Mouse (Mus musculus): ENCODE results near the gene Coro6. TPM values are rescaled to one million over a fixed set of nuclear protein-coding genes. Genes with fewer than 3 reads are reported as not detected.

Gene Coro6
- polyA plus RNA-seq, 1 experiment: 7.9 TPM

DNA sequence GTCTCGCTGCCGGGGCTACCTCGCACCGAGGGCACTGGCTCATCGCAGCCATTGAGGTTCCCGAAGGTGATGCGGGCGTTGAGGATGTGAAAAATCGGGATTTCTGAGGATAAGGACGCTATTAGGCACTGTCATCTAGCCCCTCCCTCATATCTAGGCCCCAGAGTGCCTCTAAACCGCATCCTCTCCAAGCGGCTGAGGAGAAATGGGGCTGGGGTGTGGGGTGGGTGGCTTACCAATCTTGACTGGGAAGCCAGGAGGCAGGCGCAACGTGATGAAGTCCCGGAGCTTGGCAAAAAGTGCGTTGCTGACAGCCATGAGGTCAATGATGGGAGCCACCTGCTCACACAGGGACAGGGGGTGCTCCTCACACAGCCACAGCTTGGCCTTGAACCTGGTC, 10.6 kb downstream of the Coro6 start:
- TF ChIP-seq CTCF (conservative IDR thresholded peaks at IDR 0.05; ENCODE audit: insufficient read depth, insufficient read length, low read depth, low read length): no peak
- no peak for TF ChIP-seq POLR2A (IDR thresholded peaks at IDR 0.05; ENCODE audit: low read depth, low read length)
- no peak for DNase-seq
- H3K27ac ChIP-seq (ENCODE audit: insufficient read depth, low read depth, low read length): no peak overlapping the region
- no peaks in the 10 kb centered on the region for H3K36me3 ChIP-seq (ENCODE audit: control insufficient read depth, insufficient read depth, low read length)
- H3K4me1 ChIP-seq (ENCODE audit: control insufficient read depth, insufficient read depth, low read length): no peaks in the 10 kb centered on the region
- 94% methylated on average over 16 of the region's 16 CpGs for WGBS
- no peak overlapping the region for H3K4me3 ChIP-seq (ENCODE audit: insufficient read depth, low read depth, low read length)
- no peaks in the 10 kb centered on the region for H3K27me3 ChIP-seq (replicated peaks; ENCODE audit: control insufficient read depth, insufficient read depth, low read length)

DNA sequence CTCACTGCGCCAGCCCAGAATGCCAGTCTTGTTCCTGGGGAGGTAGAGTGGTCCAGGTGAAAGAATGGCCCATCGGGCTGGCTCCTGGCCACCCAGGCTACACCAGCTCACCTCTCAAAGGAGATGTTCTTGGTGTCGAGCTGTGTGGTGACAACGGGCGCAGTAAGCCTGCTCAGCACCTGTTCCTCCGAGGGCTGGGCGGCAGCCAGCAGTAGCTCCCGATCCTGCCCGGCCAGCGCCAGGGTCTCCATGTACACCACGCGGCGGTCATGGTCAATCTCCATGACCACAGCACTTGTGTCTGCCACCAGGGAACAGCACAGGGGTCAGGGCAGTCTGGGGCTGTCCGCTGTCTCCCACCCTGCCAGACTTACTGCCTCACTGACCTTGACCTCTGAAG, 14.0 kb downstream of the Coro6 start:
- peak overlapping the region; percentile 87; the same call in 1 of the 2 replicates for H3K27ac ChIP-seq (ENCODE audit: insufficient read depth, low read depth, low read length)
- no peaks in the 10 kb centered on the region for H3K27me3 ChIP-seq (replicated peaks; ENCODE audit: control insufficient read depth, insufficient read depth, low read length)
- WGBS: 60% methylated on average over 14 of the region's 14 CpGs
- no peaks in the 10 kb centered on the region for H3K36me3 ChIP-seq (ENCODE audit: control insufficient read depth, insufficient read depth, low read length)
- no peak for DNase-seq
- no peak overlapping the region for H3K4me3 ChIP-seq (ENCODE audit: insufficient read depth, low read depth, low read length)
- no peaks in the 10 kb centered on the region for H3K4me1 ChIP-seq (ENCODE audit: control insufficient read depth, insufficient read depth, low read length)
- TF ChIP-seq POLR2A (IDR thresholded peaks at IDR 0.05; ENCODE audit: low read depth, low read length): no peak
- TF ChIP-seq CTCF (conservative IDR thresholded peaks at IDR 0.05; ENCODE audit: insufficient read depth, insufficient read length, low read depth, low read length): no peak

DNA sequence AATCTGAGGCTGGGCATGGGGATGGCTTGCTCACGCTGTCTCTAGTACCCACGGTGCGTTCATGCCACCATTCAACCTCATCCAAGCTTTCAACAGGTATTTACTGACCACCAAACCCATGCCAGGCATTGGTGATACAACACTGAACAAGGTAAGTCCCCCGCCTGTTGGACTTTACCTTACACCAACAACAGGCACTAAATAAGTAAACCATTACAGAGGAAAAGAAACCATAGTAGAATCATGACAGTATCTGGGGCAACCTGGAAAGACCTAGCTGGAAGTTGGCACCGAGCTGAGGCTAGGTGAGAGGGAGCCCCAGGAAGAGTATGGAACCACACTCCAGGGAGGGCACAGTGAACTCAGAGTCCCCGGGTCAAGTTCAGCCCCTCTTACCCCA, 14.7 kb downstream of the Coro6 start:
- no peaks in the 10 kb centered on the region for H3K4me1 ChIP-seq (ENCODE audit: control insufficient read depth, insufficient read depth, low read length)
- H3K36me3 ChIP-seq (ENCODE audit: control insufficient read depth, insufficient read depth, low read length): no peaks in the 10 kb centered on the region
- DNase-seq: peak; percentile 63
- H3K27me3 ChIP-seq (replicated peaks; ENCODE audit: control insufficient read depth, insufficient read depth, low read length): no peaks in the 10 kb centered on the region
- peak overlapping the region; percentile 87 for H3K27ac ChIP-seq (ENCODE audit: insufficient read depth, low read depth, low read length)
- WGBS: 57% methylated on average over 6 of the region's 6 CpGs
- TF ChIP-seq POLR2A (IDR thresholded peaks at IDR 0.05; ENCODE audit: low read depth, low read length): no peak
- TF ChIP-seq CTCF (conservative IDR thresholded peaks at IDR 0.05; ENCODE audit: insufficient read depth, insufficient read length, low read depth, low read length): no peak
- peak overlapping the region; percentile 14; the same call in 1 of the 2 replicates for H3K4me3 ChIP-seq (ENCODE audit: insufficient read depth, low read depth, low read length)

DNA sequence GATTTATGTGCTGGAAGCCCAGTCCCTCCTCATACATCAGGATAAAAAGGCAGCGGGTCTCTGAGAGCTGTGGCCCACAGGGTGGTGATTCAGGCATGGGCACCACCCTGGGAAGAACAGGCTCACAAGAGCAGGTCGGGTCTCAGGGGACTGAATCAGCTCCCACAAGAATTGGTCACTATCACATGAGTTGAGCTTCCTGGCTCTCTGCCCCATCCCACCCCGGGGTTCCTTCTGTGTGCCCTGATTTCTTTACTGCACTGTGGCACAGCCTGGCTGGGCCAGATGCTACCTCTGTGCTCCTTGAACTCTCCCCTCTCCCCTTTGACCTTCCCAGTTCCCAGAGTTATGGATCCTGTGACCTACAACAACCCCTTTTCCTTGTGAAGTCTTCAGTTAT, 20.8 kb downstream of the Coro6 start:
- TF ChIP-seq CTCF (conservative IDR thresholded peaks at IDR 0.05; ENCODE audit: insufficient read depth, insufficient read length, low read depth, low read length): no peak
- no peak for TF ChIP-seq POLR2A (IDR thresholded peaks at IDR 0.05; ENCODE audit: low read depth, low read length)
- Histone ChIP-seq H3K4me3 (ENCODE audit: insufficient read depth, low read depth, low read length) (no peak overlapping the region), H3K27me3 (replicated peaks; ENCODE audit: control insufficient read depth, insufficient read depth, low read length) (no peaks in the 10 kb centered on the region), H3K4me1 (ENCODE audit: control insufficient read depth, insufficient read depth, low read length) (no peaks in the 10 kb centered on the region), H3K27ac (ENCODE audit: insufficient read depth, low read depth, low read length) (no peak overlapping the region), H3K36me3 (ENCODE audit: control insufficient read depth, insufficient read depth, low read length) (no peaks in the 10 kb centered on the region)
- 70% methylated on average over 3 of the region's 3 CpGs for WGBS
- DNase-seq: no peak

DNA sequence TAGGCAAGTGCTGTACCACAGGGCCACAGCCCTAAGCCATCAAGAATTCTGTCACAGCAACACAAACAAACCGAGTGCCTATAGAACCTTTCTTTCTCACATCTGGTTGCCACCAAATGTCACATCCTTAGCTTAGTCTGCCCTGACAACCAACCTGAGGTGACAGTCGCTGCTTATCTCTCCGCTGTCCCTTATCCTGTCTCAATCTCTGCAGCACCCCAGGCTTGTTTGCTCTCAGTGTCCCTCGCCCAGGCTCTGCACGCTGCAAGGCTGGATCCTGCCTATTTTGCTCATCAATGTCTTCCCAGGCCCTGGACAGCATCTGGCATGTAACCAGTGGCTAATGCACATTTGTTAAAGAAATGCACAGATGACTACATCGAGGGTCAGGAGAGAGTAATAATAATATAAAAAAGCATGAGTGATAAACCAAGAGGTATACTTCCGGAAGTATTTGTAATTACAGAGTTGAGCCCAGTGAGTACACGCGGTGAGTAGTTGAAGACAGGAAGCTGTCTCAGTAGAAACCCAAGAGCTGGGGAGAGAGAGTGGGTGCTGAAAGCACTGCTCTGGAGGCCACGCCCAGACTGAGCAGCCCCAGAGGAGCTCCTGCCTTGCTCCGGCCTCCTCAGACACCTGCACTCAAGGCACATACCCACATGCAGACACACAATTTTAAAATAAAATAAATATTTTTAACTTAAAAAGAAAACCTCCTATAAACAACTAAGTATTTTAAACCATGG, 21.5 kb downstream of the Coro6 start:
- Histone ChIP-seq H3K27ac (ENCODE audit: insufficient read depth, low read depth, low read length) (no peak overlapping the region), H3K4me3 (ENCODE audit: insufficient read depth, low read depth, low read length) (no peak overlapping the region), H3K4me1 (ENCODE audit: control insufficient read depth, insufficient read depth, low read length) (no peaks in the 10 kb centered on the region; the same call in 1 of the 2 replicates), H3K27me3 (replicated peaks; ENCODE audit: control insufficient read depth, insufficient read depth, low read length) (no peaks in the 10 kb centered on the region), H3K36me3 (ENCODE audit: control insufficient read depth, insufficient read depth, low read length) (no peaks in the 10 kb centered on the region)
- 79% methylated on average over 11 of the region's 11 CpGs for WGBS
- DNase-seq: no peak
- TF ChIP-seq CTCF (conservative IDR thresholded peaks at IDR 0.05; ENCODE audit: insufficient read depth, insufficient read length, low read depth, low read length): no peak
- TF ChIP-seq POLR2A (IDR thresholded peaks at IDR 0.05; ENCODE audit: low read depth, low read length): no peak

DNA sequence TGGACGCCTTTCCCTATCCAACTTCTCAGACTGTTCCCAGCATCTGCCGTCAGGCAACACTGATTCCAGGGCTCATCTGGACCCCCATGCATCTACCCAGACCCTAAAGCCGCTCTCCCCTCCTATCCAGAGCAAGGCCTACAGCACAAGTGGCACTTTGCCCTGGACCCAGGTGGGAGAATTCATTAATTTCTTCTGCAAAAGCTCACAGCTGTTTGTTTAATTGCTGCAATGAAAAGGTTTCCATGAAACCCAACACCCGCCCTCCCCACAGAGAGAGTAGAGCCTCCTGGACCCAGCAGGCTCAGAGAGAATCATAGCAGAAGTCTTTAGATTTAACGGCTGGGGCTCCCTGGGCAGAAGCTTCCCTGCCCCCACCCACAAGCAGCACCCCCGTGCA, 23.0 kb downstream of the Coro6 start:
- no peaks in the 10 kb centered on the region for H3K36me3 ChIP-seq (ENCODE audit: control insufficient read depth, insufficient read depth, low read length)
- H3K4me1 ChIP-seq (ENCODE audit: control insufficient read depth, insufficient read depth, low read length): no peaks in the 10 kb centered on the region; the same call in 1 of the 2 replicates
- no peak for DNase-seq
- TF ChIP-seq CTCF (conservative IDR thresholded peaks at IDR 0.05; ENCODE audit: insufficient read depth, insufficient read length, low read depth, low read length): no peak
- no peak for TF ChIP-seq POLR2A (IDR thresholded peaks at IDR 0.05; ENCODE audit: low read depth, low read length)
- no peak overlapping the region for H3K4me3 ChIP-seq (ENCODE audit: insufficient read depth, low read depth, low read length)
- 67% methylated on average over 6 of the region's 6 CpGs for WGBS
- no peaks in the 10 kb centered on the region for H3K27me3 ChIP-seq (replicated peaks; ENCODE audit: control insufficient read depth, insufficient read depth, low read length)
- no peak overlapping the region for H3K27ac ChIP-seq (ENCODE audit: insufficient read depth, low read depth, low read length)

DNA sequence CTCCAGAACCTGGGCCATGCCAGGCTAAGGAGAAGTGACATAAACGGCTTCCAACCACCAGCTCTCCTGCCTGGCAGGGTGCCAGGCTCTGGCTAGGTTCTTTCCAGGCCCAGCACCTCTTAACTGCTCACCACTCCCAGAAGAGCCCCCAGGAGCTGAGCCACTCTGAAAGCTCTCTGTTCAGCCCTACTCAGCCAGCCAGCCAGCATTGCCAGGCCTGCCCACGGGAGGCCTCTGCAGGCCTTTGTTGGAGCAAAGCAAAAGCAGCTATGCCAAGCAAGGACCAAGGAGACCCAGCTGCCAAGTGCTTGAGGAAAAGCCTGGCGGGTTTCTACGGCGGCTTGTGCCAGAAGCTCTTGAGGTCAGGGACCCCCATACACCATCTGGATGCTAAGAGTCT, 24.6 kb downstream of the Coro6 start:
- Histone ChIP-seq H3K36me3 (ENCODE audit: control insufficient read depth, insufficient read depth, low read length) (no peaks in the 10 kb centered on the region), H3K4me3 (ENCODE audit: insufficient read depth, low read depth, low read length) (no peak overlapping the region), H3K27ac (ENCODE audit: insufficient read depth, low read depth, low read length) (no peak overlapping the region), H3K4me1 (ENCODE audit: control insufficient read depth, insufficient read depth, low read length) (peaks cover 5% of the 10 kb centered on the region), H3K27me3 (replicated peaks; ENCODE audit: control insufficient read depth, insufficient read depth, low read length) (no peaks in the 10 kb centered on the region)
- TF ChIP-seq POLR2A (IDR thresholded peaks at IDR 0.05; ENCODE audit: low read depth, low read length): no peak
- no peak for TF ChIP-seq CTCF (conservative IDR thresholded peaks at IDR 0.05; ENCODE audit: insufficient read depth, insufficient read length, low read depth, low read length)
- WGBS: 67% methylated on average over 5 of the region's 5 CpGs
- DNase-seq: no peak

Data from kidney, adult 2 months (tissue).